Mouse (Mus musculus): ENCODE results near the gene Trpm3.

DNA sequence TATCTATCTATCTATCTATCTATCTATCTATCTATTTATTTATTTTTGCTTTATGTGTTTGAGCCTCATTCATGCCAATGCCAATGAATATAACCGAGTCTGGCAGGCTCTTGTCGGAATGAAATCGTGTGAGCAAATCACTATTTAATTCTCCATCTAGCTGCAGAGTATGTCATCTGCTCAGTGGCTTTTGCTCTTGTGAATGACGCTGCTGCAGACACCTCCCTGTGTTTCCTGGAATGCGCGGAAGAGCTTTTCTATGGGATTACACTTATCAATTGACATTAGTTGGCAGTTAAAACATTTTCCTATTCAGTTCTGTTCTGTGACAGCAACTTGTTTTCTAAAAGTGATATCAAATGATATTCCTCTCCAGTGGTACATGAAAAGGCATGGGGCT, 153.8 kb downstream of the Trpm3 start:
- TF ChIP-seq CTCF (IDR thresholded peaks at IDR 0.05; ENCODE audit: low read depth, low read length) (no peak), POLR2A (IDR thresholded peaks at IDR 0.05; ENCODE audit: insufficient read depth, low read length) (no peak), EP300 (IDR thresholded peaks at IDR 0.05; ENCODE audit: insufficient read depth, low read depth, low read length) (no peak)
